Mouse (Mus musculus) WW6 (cell line): ENCODE data around the gene P2ry4.
A peak's percentile ranks its signal among the peaks of the same experiment; 100 is the strongest.

Source experiments
- DNase-seq: peaks from one replicate; pipeline ENCODE4 v3.0.0-alpha.2; 2013; ENCODE audit warnings: low read depth, low spot score

The P2ry4 gene

DNA sequence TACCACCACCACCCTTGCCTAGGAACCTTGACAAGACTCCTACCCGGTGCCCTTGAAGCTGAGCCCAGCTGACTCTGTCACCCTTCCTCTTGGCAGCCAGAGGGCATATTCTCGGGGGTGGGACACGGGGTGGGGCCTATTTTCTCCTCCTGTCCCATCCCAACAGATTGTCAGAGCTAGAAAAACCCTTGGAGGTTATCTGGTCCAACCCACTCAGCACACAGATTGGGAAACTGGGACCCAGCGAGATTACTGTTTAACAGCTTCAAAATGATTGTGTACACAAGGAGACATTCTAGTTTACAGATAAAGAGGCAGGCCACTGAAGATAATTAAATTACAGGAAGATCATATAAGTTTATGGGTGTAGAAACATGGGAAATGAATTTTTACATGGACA is at the start of gene P2ry4:
Gene P2ry4 (minus strand): TSS at position 79 of the 400 bp plus-strand sequence.
- DNase-seq, result no peak

DNA sequence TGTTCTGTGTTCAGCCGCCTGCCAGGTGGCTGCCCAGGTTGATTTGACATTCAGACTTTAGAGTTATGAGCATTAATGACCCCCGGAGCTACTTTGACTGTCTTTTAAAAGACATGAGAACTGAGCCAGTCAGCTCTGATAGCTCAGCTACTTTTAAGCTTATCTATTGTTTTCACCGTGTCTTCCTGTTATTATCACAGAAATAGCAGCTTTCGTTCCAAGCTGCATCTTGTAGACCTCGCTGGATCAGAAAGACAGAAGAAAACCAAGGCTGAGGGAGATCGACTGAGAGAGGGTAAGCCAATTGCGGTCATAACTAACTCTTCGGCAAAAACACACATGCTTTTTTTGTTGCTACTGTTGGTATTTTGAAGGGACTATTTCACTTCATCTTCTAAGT is 43.8 kb upstream of the P2ry4 start:
- DNase-seq, result no peak

DNA sequence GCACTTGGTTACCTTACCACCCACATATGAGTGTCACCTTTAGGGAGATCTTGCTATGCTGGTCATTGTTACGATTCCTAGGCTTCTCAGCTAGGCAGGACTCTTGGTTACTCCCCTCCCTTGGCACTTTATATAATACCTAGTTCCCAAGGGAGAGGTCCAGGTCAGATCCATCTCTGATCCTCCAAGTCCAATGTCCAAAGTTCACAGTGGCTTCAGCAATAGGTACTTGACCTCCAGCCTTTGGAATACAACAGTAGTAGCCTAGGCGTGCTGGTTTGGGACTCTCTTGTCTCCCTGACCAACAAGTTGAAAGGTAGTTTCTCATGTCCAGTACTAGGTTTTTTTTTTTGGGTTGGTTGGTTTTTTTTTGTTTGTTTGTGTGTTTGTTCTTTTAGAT is 34.4 kb upstream of the P2ry4 start:
- no peak for DNase-seq

DNA sequence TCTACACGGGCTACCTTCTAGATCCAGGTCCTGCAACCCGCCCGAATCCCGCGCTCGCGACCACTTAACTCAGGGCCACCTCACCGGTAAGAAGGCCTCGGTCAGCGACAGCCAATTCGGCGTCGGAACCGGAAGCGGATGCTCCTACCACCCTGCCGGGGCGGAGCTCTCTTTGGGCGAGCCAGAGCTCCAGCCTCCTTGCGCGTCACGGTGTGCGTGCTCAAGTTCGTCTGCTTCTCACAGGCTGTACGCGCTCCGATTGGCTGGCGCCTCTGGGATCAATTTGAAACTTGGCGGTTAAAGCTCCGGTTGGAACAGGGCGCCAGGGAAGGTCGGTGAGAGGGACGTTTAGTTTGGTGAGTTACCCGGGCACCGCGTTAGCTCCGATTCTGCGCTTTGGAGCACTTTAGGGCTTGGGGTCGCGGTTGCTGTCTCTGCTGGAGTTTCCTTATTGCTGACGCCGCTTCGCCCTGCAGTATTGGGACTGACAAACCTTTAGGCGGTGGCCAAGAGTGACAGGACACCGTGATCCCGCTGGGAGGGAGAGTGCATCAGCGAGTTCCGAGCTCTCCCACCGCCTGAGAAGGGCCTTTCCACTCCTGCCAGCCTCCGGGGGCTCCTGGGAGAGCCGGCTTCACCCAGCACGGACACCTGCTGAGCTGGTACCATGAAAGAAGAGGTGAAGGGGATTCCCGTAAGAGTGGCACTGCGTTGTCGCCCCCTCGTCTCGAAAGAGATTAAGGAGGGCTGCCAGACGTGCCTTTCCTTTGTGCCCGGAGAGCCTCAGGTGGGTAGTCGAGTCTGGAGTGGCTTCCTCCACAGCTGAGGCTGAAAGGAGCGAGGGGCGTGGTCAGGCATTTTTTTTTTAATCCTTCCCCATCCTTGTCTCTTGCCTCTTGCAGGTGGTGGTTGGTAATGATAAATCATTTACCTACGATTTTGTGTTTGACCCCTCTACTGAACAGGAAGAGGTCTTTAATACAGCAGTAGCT is 31.4 kb upstream of the P2ry4 start, which contains the start of gene Pdzd11:
Gene Pdzd11 (minus strand): TSS at position 767 of the 992 bp plus-strand sequence.
- peak; percentile 68 for DNase-seq

DNA sequence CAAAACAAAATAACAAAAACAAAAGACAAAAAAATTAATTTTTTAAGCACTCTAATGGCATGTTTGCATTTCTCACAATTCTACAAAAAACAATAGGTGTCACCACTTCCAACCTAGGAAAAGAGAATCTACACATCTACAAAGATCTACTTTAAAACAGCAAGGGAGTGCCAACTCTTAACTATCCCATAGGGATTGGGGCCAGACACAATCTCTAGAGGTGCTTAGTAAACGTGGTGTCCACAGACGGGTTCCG is 30.8 kb upstream of the P2ry4 start, which contains the start of gene Kif4:
Gene Kif4 (plus strand): TSS at position 192 of the 256 bp plus-strand sequence.
- no peak for DNase-seq

DNA sequence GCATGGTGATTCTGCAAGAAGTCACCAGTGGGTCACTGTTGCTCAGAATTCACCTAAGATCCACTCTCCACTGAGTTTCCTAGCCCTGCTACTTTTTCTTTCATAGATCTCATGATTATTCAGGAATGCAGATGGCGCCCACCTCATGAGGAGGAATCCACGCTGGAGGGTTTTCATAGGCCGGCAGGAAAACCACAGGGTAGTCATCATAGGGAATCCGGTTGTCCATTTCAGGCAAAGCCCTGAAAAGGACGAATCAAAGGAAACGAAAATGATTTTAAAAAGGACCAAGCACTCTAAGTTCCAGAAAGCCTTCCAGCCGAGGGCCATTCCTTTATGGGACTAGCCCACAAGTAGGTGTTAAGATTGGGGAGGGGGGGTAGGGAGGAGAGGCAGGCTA is 30.5 kb upstream of the P2ry4 start:
- no peak for DNase-seq

DNA sequence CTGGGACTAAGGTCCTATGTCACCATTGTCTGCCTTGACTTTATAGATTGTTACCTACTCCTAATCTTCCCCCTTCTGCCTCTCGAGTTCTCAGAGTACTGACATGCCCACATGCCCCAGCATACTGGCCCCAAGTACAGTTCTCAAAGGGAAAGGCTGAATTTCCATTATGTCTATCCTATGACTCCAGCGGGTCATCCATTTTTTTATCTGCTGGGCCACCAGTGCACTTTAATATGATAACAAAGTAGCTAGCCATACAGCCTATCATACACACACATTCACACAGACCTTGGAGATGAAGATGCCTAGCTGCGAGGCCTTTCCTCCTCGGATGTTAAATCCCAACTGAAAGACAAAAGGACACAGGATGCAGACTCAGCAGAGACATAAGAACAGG is 29.6 kb upstream of the P2ry4 start:
- DNase-seq, result no peak

DNA sequence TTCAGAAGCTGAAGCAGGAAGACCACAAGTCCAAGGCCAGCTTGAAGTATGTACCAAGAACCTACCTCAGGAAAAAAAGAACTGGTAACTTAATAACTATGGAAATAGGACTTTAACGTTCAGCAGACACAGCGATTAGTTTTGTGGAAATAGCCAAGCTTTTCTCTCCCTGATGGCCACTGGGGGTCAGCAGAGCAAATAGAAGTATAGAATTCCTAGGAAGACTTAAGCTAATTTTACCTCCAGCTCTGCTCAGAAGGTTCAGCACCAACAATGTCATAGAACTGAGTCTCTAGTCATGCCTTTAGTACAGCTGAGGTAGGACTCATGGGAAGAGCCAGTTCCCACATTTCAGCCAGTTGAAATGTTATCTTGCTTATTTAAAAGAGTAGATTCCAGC is 26.7 kb upstream of the P2ry4 start:
- no peak for DNase-seq

DNA sequence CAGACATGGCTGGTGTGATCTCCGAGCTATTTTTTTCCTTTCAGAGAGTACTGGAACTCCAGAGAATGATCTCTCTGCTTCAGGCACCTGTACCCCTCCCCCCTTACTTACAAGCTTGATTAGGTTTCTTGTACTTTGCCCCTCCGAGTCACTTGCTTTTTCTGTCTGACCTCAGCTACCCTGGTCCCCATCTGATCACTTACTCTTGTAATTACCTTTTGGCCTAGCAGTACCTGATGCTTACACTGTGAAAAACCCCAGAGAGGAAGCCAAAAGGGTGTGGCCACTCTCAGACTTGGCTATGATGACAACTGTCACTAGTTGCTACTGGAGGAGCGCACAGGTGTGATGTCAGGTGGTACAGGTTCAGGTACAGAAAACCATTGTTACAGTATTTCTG is 23.8 kb upstream of the P2ry4 start:
- DNase-seq, result no peak

DNA sequence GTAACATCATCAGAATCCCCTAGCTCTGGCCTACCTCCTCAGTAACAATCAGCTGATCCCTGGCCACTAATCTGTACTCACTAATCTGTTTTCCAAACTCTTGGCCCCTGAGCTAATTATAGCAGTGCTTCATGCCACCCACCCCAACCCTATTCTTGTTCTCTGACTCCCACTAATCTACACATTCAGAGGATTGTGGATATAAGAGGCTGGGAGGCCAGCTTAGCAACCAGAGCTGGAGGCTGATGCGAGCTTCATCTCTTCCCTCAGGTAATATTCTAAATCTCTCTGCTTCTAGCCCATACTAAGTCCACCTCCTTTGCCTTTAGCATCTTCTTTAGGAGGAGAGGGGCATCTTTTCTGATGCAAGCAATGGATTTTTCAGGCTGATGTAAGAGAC is 10.6 kb upstream of the P2ry4 start, which contains the start of gene Arr3:
Gene Arr3 (plus strand): TSS at position 184 of the 400 bp plus-strand sequence.
- DNase-seq, result no peak

DNA sequence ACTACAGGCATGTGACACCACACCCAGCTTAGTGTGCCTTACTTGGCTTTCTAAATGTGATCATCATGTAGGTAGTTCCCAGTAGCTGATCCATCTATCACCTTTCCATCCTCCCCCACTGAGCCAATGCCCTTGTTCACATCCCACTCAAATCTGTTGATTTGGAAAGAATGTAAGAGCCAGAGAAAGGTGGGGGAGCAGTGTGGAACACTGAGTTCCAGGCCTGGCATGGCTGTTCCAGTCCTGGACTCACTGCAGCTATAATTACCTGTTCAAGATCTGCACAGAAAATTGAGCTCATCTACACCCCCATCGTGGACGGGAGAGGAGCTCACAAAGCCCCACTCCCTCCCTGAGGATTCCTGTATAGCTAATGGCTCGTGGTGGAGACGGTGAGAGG is 5.1 kb upstream of the P2ry4 start:
- no peak for DNase-seq

DNA sequence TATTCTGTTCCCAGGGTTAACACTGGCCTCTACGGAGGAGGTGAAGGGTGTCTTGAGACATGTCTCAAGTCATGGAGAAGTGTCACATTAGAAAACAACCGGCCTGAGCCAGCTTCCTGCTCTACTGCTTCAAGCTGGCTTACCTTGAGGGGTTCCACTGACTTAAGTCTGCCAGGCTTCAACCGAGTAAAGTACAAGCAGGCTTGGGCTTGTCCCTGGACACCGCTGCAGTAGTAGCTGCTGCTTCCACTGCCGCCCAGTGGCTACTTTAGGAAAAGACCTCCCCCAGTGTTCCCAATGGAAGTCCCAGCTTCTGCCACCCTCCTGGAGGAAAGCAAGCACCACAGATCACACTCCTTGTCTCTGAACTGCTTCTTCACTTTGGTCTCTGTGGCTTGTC is 2.8 kb upstream of the P2ry4 start:
- DNase-seq, result no peak

DNA sequence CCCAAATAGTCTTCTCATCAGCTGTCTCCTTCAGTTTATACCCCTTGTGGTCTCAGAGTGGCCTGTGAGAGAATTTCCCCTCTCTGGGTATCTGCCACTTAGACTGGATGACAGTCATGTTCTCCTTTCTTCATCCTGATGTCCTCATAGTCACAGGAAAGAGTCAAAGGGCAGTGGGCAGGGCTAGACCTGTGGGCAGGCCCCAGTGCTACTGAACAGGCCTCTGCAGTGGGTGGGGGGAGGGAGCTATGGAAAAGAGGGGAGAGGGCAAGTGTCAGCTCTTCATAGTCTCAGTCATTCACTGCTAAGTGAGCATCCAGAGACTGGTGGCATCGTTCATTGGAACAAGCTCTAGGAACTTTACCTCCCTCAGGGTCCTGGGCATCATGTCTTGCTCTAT is 22.7 kb downstream of the P2ry4 start, which contains the start of gene Awat1:
Gene Awat1 (plus strand): TSS at position 301 of the 400 bp plus-strand sequence.
- DNase-seq, result no peak

DNA sequence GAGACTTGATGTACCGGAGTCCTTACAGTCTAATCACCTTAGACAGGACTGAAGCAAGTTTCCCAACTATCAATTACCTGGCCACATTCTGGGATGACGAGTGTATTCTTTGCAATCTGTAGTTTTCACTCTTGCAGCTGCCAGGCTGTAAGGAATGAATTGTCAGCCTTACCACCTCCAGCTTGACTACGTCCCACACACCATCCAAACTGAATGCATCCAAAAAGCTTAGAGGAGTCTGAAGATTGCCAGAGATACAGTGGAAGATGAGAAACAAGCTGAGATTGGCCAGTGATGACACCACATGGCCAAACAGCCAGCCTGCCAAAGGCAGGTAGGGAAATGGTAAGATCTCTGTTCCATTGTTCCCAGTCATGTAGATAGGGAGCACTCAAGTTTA is 29.0 kb downstream of the P2ry4 start:
- DNase-seq, result no peak

DNA sequence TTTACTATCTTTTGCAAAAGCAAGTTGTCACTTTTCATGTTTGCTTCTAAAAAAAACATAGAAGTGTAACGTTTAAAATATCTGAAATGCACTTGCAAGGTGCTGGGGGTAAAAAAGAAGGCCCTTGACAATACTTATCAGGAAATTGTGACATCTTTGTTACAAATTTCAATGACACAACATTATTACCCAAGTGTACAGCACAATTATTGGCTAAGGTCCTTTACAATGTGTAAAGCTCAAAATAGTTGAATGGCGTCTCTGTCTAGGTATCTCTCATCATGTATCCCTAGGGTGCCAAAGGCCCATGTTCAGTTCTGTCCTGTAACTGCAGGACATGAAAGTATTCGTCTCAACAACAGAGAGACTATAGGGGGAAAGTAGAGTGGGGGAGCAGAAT is 38.6 kb downstream of the P2ry4 start:
- DNase-seq, result no peak
